Mouse (Mus musculus) limb, embryonic 11.5 days (tissue): Measurements from ENCODE around the gene Napepld. TPM values are rescaled to one million over a fixed set of nuclear protein-coding genes. Genes with fewer than 3 reads are reported as not detected.
"Not testable (repeated sequence)": the region's sequence is repeated elsewhere in the genome, so short reads cannot be mapped to it uniquely, and the experiment has no call there.

Experiments
- ATAC-seq: fragments of 200-750 bp; cut with Nextera tagmentation; 2 replicates; pipeline ENCODE4 v1.8.0; 2017; ENCODE audit warnings: low read depth; ENCODE audit not compliant: insufficient number of reproducible peaks, low FRiP score, low TSS enrichment
- DNase-seq: peaks from one replicate; pipeline ENCODE4 v3.0.0-alpha.2; 2015; ENCODE audit warnings: low spot score
- H3K27ac ChIP-seq: fragments of 300-500 bp; sonication (generic); replicated peaks from 2 replicates; pipeline ENCODE4 v1.5.1; 2014; ENCODE audit warnings: low read depth, mild to moderate bottlenecking, low read length
- H3K27me3 ChIP-seq: fragments of 300-500 bp; sonication (generic); 2 replicates; pipeline ENCODE4 v1.6.1; 2014; ENCODE audit warnings: mild to moderate bottlenecking, low read length, mixed read lengths; ENCODE audit not compliant: control insufficient read depth, insufficient read depth
- H3K36me3 ChIP-seq: fragments of 300-500 bp; sonication (generic); 2 replicates; pipeline ENCODE4 v1.6.1; 2014; ENCODE audit warnings: mild to moderate bottlenecking, low read length, moderate library complexity, mixed read lengths; ENCODE audit not compliant: control insufficient read depth, insufficient read depth
- H3K4me1 ChIP-seq: fragments of 300-500 bp; sonication (generic); 2 replicates; pipeline ENCODE4 v1.6.1; 2014; ENCODE audit warnings: low read length, mixed read lengths; ENCODE audit not compliant: control insufficient read depth, insufficient read depth
- H3K4me2 ChIP-seq: fragments of 300-500 bp; sonication (generic); 2 replicates; pipeline ENCODE4 v1.6.1; 2014; ENCODE audit warnings: low read depth, mild to moderate bottlenecking, moderate library complexity; ENCODE audit not compliant: severe bottlenecking
- H3K4me3 ChIP-seq: fragments of 300-500 bp; sonication (generic); 2 replicates; pipeline ENCODE4 v1.5.1; 2014; ENCODE audit warnings: low read depth, low read length
- H3K9ac ChIP-seq: fragments of 300-500 bp; sonication (generic); 2 replicates; pipeline ENCODE4 v1.6.1; 2014; ENCODE audit warnings: mild to moderate bottlenecking, low read length
- H3K9me3 ChIP-seq: fragments of 300-500 bp; sonication (generic); 2 replicates; pipeline ENCODE4 v1.6.1; 2016; ENCODE audit warnings: low read length; ENCODE audit not compliant: control insufficient read depth
- WGBS: fragments of 180-500 bp; shearing (Covaris S2); extraction: QIAGEN DNeasy Blood & Tissue Kit; methylation state at CpG from one replicate; pipeline ENCODE4 v1.1.7; 2014; 5-methylcytosine and 5-hydroxymethylcytosine counted together
- polyA plus RNA-seq: library from polyadenylated mRNA; unstranded; fragments of >200 nt; fragmentation: Nextera tagmentation; extraction: Ambion mirVana; gene quantifications from 2 replicates; pipeline ENCODE4 v1.2.1, GENCODE M21; 2014

Napepld gene
- polyA plus RNA-seq, 1 experiment from 2014 or later: 4.5 TPM

DNA sequence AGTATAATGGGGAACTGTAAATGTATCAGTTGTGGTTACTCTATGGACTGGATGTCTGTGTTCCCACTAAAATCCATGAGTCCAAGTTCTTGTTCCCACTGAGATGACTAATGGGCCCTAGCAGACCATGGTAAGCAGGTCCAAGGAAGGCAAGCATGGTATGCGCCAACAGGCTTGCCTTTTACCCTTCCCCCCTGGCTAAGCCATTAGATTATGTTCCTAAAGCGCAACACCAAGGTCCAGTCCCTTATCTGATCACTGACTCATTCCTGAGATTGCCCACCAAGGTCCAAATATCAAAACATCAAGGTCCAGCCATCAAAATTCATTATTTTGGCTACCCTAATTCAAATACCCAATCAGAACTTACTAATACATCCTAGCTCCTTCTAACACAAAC lies 18.0 kb upstream of the Napepld start:
- Histone ChIP-seq H3K4me1 (no peaks in the 10 kb centered on the region), H3K27me3 (no peaks in the 10 kb centered on the region), H3K4me3 (no peak overlapping the region), H3K9me3 (no peaks in the 10 kb centered on the region), H3K9ac (no peak overlapping the region), H3K4me2 (no peak overlapping the region), H3K36me3 (no peaks in the 10 kb centered on the region), H3K27ac (no peak overlapping the region)
- no peak for ATAC-seq
- no peak for DNase-seq
- 95% methylated on average over 2 of the region's 2 CpGs for WGBS

DNA sequence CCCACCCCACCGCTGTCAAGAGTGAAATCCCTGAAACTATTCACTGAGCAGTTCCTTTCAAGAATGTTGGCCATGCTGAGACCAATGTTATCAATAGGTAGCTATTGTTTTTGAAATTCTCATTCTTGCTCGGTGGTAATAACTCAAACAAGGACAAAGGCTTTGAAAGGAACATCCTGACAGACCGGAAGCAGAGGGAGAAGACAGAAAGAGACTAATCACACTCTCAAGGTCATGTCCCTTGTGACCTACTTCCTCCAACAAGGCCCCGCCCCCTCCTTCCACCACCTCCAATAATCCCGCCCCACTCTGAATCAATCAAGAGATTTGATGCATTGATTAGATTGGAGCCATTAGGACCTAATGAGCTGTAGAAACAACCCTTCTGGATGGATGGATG lies 17.4 kb upstream of the Napepld start:
- no peak overlapping the region for H3K27ac ChIP-seq
- ATAC-seq (no peak), DNase-seq (no peak)
- no peak overlapping the region for H3K4me3 ChIP-seq
- 88% methylated on average over 5 of the region's 5 CpGs for WGBS
- no peaks in the 10 kb centered on the region for H3K4me1 ChIP-seq
- H3K9ac ChIP-seq: no peak overlapping the region
- H3K27me3 ChIP-seq: no peaks in the 10 kb centered on the region
- no peak overlapping the region for H3K4me2 ChIP-seq
- H3K9me3 ChIP-seq: no peaks in the 10 kb centered on the region
- no peaks in the 10 kb centered on the region for H3K36me3 ChIP-seq

DNA sequence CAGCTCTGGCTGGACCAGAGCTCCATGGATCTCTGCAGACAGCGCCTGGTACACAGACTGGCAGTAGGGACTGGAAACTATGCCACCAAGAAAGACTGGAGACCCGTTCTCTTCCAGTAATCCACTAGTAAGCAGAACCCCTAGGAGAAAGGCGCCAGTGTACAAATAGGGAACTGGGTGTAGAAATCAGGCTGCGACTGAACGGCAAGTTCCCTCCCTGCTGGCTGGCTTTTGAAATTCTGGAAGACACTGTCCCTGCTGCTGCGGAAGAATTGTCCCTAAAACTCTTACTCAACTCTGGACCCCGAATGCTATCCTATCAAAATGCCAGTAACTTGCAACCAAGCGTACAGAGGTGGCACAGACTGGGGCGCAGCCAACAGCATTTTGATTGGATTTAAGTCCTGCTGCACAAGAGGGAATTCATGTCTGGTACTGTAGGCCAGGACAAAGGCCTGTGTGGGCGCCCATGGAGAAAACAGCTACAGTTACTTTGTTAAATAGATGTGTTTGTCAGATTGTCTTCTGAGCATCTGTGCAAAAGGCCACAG lies 16.0 kb upstream of the Napepld start:
- 87% methylated on average over 10 of the region's 10 CpGs for WGBS
- Histone ChIP-seq H3K9ac (no peak overlapping the region), H3K4me3 (no peak overlapping the region), H3K4me1 (no peaks in the 10 kb centered on the region), H3K9me3 (no peaks in the 10 kb centered on the region), H3K36me3 (no peaks in the 10 kb centered on the region), H3K27ac (no peak overlapping the region), H3K27me3 (no peaks in the 10 kb centered on the region), H3K4me2 (no peak overlapping the region)
- no peak for DNase-seq
- ATAC-seq: no peak

DNA sequence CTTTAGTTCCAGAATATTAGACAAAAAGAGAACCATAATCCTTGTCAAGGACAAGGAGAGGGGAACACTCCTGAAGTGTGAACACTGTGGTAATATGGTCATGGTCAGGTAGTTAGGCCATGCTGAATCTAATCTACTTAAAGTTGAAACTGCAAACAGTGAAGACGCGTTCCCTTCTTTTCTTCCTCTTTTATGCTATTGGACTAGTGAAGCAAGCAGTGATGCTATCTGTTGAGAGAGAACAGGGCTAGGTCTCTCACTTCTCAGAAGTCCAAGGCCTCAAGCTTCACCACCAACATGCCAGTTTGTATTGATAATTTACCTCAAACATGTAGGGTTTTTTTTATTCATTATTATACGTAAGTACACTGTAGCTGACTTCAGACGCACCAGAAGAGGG lies 13.3 kb upstream of the Napepld start:
- Histone ChIP-seq H3K27me3 (no peaks in the 10 kb centered on the region), H3K27ac (no peak overlapping the region), H3K4me3 (no peak overlapping the region), H3K4me2 (no peak overlapping the region), H3K4me1 (no peaks in the 10 kb centered on the region), H3K9ac (no peak overlapping the region), H3K9me3 (no peaks in the 10 kb centered on the region), H3K36me3 (no peaks in the 10 kb centered on the region)
- ATAC-seq: no peak
- DNase-seq: no peak
- 93% methylated on average over 4 of the region's 4 CpGs for WGBS

DNA sequence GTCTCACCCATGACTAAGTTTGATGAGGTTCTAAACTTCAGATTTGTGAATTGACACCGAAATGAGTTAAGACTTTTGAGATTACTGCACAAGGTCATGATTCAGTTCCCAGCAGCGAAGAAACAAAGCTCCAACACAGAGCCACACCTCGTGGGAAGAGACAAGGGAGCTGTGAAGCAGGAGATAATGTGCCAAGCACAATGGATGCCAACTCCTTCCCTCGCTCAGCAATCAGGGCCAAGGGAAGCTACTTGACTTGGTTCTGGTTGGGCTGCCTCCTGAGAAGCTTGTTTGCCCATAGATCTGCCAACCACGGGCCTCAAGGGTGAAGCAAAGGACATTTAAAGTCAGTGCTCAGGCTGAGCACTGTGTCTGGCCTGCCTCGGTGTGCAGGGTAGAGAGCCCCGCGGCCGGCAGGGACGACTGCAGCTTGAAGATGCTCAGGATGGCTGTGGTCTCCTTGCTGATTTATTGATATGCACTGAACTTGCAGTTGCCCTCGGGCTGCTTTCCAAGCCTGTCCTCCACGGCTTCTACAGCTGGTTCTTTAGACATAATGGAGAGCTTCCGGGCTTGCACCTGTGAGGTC lies 11.0 kb upstream of the Napepld start:
- 70% methylated on average over 13 of the region's 13 CpGs for WGBS
- H3K4me3 ChIP-seq: no peak overlapping the region
- ATAC-seq (no peak), DNase-seq (no peak)
- H3K27ac ChIP-seq: no peak overlapping the region
- no peaks in the 10 kb centered on the region for H3K36me3 ChIP-seq
- no peaks in the 10 kb centered on the region for H3K9me3 ChIP-seq
- no peak overlapping the region for H3K4me2 ChIP-seq
- no peak overlapping the region for H3K9ac ChIP-seq
- no peaks in the 10 kb centered on the region for H3K4me1 ChIP-seq
- H3K27me3 ChIP-seq: no peaks in the 10 kb centered on the region

DNA sequence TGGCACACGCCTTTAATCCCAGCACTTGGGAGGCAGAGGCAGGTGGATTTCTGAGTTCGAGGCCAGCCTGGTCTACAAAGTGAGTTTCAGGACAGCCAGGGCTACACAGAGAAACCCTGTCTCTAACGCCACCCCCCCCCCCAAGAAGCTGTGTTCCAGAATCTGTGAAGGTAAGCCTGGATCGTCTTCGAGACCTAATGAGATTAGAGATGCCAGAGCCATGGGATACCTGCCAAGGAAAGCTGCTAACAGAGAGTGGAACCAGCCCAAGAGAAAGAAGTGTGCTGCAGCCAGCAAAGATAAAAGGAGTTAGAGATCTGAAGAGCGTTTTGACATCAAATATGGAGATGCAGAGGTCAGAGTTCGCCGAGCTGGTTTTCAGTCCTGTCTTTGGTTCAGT lies 6.8 kb upstream of the Napepld start:
- H3K9ac ChIP-seq, H3K4me1 ChIP-seq, H3K27me3 ChIP-seq, ATAC-seq, DNase-seq, H3K36me3 ChIP-seq, H3K9me3 ChIP-seq, H3K4me2 ChIP-seq, H3K4me3 ChIP-seq, H3K27ac ChIP-seq: not testable (repeated sequence)
- 90% methylated on average over 8 of the region's 8 CpGs for WGBS

DNA sequence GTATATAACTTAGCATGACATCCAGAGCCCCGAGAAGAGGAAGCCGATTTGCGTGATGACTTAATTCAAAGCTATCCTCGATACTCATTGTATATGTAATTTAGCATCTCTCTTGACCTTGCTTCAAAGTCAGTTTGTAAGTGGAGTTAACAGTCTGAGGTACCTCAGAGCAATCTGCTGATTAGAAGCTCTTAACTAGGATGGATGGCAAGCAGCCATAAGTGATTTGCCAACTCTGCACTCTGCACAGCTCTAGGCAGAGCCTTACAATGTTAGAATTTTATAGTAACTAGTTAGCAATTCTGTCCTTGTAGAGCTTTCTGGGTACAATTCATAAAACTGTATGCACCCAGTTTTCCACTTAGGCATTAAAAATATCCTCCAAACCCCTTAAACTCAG lies 5.3 kb upstream of the Napepld start:
- Histone ChIP-seq H3K4me3 (no peak overlapping the region), H3K9me3 (no peaks in the 10 kb centered on the region), H3K4me2 (no peak overlapping the region), H3K27me3 (no peaks in the 10 kb centered on the region), H3K27ac (no peak overlapping the region), H3K9ac (no peak overlapping the region), H3K4me1 (no peaks in the 10 kb centered on the region), H3K36me3 (no peaks in the 10 kb centered on the region)
- DNase-seq (no peak), ATAC-seq (no peak)
- WGBS: 96% methylated on average over 4 of the region's 4 CpGs

DNA sequence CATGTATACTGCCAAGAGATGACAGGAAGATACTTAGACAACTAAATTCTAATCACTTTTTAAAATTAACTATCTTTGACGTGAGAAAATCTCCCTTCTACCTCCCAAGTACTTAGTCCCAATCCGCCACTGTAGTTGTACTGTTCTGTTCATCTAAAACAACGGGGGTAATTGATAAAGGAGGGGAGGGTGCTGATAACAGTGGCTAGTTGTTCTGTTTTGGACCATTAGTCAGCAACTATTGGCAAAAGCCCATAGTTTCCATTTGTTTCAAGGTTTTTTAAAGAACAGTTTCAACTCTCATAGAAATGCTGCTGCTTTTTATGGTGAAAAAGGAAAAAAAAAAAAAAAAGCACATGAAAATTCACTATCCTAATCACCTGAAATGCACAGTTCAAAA lies 2.5 kb upstream of the Napepld start:
- Histone ChIP-seq H3K9ac (no peak overlapping the region), H3K4me1 (no peaks in the 10 kb centered on the region), H3K4me3 (no peak overlapping the region), H3K27ac (no peak overlapping the region), H3K4me2 (no peak overlapping the region), H3K9me3 (no peaks in the 10 kb centered on the region), H3K36me3 (no peaks in the 10 kb centered on the region), H3K27me3 (no peaks in the 10 kb centered on the region)
- no peak for ATAC-seq
- no peak for DNase-seq
- WGBS: 88% methylated on average over 3 of the region's 3 CpGs

DNA sequence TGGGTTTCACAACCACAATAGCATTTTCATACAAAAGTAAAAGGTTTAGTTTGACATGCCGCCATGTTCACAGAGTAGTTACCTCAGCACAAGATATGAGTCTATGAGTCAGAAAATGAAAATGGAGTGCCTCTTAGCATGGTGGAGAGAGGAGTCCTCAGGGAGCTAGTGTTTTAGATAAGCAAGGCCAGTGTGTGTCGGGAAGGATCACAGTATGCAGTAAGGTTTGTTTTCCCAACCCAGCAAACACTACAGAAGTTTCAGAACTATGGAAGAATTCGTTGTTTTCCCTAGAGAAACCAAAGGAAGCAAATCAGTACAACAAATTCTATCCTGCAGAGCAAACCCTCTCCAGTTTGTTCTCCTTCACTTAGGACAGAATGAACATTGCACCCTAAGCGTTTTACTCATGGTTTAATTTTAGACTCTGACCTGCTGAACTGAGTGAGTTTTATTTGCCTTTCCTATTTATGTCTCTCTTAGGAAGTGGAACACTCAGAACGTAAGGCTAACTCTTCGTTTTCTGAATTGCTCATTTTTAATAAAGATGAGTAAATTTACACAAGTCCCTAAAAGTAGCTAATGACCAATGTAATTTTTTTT lies 1.8 kb upstream of the Napepld start:
- no peak for DNase-seq
- Histone ChIP-seq H3K27ac (no peak overlapping the region), H3K27me3 (no peaks in the 10 kb centered on the region), H3K4me1 (no peaks in the 10 kb centered on the region), H3K9ac (no peak overlapping the region), H3K4me3 (no peak overlapping the region), H3K9me3 (no peaks in the 10 kb centered on the region), H3K36me3 (no peaks in the 10 kb centered on the region), H3K4me2 (no peak overlapping the region)
- 90% methylated on average over 6 of the region's 6 CpGs for WGBS
- no peak for ATAC-seq
